Mouse (Mus musculus) frontal cortex, adult 2 months (tissue): ENCODE data around the gene AI413582. TPM values are rescaled to one million over a fixed set of nuclear protein-coding genes. Genes with fewer than 3 reads are reported as not detected.
A peak's percentile ranks its signal among the peaks of the same experiment; 100 is the strongest.

ENCODE experiments used
- DNase-seq, 2 experiments: peaks; one replicate each; pipeline ENCODE4 v3.0.0; 2022; ENCODE audit warnings: low spot score in 1 of 2; ENCODE audit errors: extremely low spot score in 1 of 2
- polyA plus RNA-seq: library from polyadenylated mRNA; depleted of rRNA; stranded (reverse); fragments of >200 nt; gene quantifications from 2 replicates; pipeline ENCODE4 v1.2.3, GENCODE M21; 2012; rRNA removed

Gene AI413582
- polyA plus RNA-seq = 83.9 and 84.2 TPM in 2 replicates

DNA sequence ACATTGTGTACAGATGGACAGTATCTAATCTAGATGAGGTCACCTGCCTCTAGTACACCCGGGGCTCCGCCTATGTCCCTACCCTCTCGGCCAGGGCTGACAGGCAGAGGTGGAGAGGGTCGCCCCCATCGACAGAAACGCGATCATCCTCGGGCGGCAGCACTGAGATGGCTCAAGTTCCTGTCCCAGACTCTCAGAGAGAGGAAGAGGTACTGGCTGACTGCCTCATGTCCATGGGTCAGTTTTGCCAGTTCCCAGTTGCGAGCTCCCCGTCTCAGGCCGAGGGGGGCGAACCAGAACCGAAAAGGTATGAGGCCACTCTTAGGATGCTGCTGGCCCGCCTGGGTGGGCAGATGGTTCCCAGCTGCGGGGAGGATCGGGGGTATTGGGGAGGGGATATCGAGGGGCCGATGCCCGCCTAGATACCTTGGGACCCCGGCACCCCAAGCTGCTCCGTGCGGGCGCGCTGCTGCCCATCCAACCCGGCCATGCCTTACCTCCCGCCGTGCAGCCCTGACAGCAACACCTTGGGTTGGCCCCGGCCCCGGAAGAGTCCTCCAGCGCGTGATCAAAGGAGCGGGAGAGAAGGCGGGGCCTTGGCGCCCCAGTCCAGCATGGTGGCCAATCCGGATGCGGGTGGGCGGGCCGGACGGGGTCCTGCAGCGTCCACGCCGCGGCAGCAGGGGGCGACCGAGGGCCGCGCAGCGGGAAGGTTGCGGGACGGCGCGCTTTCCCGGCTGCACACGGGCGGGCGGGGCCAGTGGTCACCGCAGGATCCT is at the start of gene AI413582:
TSS of gene AI413582 (minus strand) at position 594 of the 779 bp plus-strand sequence.
- DNase-seq = peak; percentile 84 to 97

DNA sequence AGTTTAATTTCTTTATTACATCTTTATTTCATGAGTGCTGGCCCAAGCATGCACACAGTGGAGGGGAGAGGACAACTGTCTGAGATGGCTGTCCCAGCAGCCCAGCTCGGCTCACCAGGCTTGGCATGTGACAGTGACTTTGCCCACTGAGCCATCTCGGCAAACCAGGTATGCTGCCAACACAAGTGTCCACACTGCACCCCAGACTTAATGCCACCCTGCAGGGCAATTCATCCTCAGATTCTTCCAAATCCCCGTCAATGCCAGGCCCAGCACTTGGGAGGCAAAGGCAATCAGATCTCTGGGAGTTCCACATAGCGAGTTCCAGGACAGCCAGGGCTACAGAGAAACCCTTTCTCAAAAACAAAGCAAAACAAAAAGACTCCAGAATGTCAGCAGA is 47.5 kb upstream of the AI413582 start:
- no peak for DNase-seq

DNA sequence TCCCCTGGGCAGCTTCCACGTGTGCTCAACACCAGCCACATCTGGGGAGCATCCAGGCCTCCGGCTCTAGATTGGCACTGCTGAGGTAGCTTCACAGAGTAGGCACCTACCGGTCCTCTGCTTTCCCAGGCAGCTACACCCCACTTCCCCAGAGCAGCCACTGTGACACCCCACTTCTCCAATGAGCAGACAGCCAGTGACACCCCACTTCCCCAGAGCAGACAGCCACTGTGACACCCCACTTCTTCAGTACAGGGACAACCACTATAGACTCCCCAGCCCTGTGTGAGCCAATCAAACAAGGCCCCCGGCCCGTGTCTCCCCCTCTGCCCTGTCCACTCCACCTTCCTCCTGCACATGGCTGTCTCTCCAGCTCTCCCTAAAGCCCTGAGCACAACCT is 46.4 kb upstream of the AI413582 start:
- DNase-seq = no peak

DNA sequence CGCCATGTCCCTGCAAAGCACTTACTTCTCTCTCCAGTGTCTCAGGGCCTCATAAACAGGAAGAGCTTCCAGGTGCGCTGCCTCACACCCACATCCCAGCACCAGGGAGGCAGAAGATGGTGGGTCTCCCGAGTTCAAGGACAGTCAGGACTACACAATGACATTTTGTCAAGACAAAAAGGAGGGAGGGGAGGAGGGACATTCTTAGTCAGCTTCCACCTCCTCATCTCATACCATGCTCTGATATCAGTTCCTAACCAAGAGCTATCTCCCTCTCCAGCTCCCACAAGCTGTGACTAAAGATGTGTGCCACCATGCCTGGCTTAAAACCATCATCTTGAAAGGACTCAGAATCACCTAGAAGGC is 45.9 kb upstream of the AI413582 start:
- DNase-seq = no peak

DNA sequence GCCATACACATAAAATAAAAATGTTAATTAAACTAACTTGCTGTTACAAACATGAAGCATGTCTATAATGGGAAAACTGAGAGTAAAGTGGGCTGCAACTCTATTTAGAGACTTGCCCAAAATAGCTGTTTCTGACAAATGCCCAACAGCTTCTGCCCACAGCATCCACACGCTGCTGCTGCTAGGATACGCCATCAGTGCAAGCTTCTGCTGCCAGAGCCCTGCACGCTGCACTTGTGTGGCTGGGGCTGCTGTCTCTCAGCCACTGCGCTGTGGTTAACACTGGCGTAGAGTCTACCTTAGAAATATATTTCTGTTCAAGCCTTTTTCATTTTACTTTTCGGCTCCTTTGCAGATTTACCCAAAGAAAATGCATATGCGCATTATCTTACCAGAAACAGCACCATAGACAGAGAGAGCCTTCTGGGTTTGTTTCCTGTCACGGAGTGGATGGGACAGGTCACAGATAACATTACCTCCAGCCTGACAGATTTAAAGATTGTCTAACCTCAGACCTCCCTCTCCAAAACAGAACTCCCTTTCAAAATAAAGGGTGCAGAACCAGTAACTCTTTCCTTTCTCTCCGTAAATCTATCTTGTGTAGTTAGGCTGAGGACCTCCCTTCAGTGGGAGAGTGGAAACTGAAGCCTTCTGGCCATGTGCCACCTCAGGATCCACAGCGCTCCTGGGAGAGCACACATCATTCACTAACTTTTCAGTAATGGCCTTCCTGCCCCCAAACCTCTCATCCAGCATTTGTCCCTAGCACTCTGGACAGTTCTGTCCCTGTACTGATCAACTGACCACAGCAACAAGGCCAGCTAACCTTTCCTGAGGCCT is 45.3 kb upstream of the AI413582 start:
- peak; percentile 81 to 83 for DNase-seq

DNA sequence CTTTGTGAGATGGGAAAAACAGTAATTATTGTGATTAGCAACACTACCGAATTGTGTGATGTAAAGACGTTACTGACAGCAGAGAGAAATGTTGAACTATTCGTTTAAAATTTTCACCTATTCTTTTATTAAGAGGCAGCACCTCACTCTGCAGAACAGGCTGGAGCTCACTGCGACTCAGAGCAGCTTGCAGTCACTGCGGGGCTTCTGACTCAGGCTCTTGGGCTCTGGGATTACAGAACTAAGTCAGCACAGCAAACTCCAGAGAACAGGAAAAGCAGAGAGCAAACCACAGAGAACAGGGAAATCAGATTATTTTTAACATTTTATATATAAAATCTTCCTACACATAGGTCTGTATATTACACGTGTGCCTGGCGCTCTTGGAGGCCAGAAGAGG is 44.0 kb upstream of the AI413582 start:
- DNase-seq = no peak

DNA sequence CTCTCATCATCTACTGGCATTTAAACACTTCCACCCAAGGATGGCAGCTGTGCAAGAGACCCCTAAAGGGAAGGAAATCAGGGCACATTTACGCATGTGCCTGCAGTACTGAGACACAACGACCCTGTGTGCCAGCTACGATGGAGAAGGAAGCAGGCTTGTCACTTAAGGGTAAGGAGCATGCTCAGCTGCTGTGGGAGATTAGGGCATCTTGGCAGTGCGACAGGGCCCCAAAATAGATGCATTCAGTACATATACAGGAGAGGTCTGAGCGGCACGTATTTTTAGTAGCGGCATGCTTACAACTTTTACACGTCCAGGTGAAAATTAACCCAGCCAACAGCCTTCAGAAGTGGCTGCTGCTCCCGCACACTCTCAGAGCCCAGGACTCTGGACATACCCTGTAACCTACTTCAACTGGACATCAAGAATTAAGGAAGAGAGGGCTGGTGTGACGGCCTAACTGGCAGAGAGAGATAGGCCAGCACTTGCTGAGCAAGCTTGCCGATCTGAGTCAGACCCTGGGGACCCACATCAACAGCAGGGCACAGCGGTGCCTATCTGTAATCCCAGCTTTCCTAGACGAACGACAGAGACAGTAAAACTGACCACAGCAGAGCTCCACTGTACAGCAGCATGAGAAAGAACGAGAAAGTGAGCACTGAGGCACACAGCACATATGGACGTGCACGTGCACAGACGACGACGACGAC is 38.1 kb upstream of the AI413582 start:
- DNase-seq = peak in 1 of 2 experiments; percentile 57

DNA sequence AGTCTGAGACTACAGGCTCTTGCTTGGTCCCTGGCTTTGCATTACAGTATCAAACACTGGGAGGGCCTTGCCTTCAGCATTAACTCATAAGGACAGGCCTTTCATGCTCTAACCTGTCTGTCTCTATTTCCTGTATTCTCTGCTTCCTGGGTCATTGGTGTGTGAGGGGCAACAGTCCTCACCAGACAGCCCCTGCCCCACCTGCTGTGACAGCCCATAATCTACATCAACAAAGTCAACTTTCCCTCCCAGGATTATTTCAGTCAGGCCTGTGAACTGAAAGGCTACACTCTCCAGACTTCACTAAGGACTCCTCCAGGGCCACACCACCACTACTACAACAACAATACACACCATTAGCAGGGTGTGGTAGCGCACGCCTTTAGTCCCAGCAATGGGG is 37.5 kb upstream of the AI413582 start:
- DNase-seq = no peak

DNA sequence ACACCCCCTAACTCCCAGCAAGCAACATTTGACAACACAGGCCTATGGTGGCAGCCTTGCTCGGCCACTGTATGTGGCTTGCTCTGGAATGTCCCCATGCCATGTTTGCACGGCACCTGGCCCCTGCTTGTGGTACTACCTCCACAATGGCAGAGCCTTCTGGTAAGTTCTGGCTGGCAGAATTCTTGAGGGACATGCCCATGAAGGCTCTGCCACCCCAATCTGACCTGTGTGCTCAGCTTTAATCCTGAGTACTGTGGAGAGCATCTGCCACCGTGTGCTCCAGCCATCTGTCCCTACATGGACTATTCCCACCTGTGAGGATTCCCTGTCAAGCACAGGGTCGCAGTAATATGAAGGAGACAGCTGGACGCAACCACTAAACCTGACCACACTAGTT is 35.3 kb upstream of the AI413582 start:
- DNase-seq = no peak

DNA sequence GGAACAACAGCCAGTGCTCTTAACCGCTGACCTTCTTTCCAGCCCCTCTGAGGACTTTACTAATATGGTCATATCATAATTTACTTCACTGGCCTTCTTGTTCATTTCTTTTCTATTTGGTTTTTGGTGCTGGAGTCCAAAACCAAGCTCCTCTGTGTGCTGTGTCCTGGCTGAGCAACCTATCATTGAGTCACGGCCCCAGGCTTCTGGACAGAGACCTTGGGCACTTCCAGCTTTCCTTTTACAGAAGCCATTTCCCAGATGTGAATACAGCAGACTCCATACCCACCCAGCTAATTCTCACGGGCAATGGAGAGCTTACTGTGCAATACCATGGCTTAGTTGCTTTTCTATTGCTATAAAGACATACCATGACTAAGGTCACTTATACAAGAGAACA is 34.7 kb upstream of the AI413582 start:
- DNase-seq = no peak

DNA sequence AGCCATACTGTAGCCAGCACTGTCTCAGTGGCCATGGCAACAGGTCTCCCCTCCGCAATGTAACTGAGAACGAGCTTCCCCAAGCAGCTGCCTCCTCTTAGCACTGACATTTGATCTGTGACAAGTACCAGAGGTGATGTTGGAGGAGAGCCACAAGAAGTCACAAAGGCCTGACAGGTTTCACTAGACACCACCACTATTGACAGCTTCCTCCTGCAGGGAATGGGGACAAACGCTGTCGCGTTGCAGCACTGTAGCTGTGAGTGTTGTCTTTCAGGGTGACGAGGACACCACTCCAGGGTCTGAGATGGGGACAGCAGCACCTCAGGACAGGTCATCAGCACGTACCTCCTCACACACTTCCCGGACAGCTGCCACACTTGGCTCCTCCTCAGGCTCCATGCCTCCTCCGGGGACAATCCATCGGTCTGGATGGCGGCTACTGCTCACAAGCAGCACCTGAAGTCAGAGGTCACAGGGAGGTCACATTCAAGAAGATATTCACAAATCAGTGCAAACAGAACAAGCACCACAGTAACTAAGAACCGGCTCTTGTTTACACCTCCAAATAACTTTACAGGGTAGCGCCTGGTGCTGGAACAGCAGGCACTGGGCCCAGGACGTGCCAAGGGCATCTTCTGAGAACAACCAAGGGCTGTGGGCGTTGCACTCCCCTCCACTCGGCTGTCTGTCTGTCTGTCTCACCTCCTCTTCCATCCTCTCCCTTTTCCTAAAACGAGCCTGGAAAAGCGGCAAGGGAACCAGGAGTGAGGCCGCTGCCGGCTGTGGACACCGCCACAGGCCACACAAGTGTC is 31.0 kb upstream of the AI413582 start:
- no peak for DNase-seq

DNA sequence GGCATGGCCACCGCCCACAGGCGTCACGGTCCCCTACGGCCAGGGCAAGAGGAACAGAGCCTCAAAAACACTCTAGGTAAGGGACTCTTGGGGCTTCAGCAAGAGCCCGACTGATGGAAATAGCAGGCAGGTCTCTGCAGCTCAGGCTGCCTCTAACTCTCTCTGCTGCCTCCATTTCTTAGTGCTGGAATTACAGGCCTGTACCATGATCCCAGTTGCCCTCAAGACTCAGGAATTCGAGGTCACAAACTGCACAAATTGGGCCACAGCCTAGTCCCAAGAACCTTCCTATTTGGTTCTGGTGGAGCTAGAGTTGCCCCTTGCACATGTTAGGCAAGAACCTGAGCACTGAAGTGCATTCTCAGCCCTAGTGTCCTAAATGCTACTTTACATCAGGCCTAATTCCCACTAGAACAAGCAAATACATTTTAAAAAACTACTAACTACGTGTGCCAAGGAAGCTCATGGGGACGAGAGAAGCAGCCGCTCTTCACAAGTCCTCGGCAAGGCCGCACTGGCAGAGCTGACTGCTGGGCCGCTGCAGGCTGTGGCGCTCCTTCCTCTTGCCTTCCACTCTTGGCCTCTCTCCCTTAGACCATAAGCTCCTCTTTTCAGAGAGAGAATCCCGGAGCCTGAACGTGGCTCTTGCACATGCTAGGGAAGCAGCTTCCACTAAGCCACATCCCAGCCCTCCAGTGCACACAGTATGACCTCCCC is 30.3 kb upstream of the AI413582 start:
- no peak for DNase-seq

DNA sequence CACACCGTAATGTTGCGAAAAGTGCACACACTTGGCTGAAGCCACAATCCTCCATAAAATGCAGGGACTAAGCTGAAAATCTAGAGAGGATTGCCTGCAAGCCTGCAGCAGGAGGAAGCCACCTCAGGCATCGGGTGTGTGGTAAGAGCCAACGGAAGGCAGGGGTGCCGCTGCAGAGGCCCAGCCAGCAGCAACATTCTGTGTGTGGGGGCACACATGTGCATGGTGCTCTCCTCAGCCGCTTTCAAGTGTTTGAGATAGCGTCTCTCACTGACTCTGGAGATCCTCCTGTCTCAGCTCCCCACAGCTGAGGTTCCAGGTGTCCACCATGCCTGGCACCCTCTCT is 27.0 kb upstream of the AI413582 start:
- no peak for DNase-seq

DNA sequence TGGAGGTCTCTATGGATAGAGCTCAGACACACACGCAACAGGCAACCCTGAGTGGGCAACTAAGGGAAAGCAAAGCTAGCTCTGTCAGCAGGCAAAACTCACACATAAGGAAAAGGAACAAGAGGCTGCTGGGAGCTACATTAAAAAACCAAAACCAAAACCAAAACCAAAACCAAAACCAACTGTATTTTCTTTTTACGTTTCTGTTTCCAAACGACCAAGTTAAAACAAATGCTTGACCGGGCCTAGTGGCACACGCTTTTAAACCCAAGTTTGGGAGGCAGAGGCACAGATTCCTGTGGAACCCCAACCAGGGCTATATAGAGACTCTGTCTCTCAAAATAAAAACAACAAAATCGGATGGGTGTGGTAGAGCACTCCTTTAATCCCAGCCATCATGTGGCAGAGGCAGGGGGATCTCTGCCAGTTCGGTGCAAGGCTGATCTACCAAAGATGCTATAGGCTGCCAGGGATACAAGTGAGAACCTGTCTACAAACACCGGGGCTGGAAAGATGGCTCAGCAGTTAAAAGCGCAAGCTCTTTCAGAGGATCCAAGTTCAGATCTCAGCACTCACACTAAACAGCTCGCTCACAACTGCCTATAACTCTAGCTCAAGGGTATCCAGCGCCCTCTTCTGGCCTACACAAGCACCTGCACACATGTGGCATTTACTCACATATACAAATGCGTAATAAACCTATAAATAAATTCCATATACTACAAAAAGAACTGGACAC is 26.4 kb upstream of the AI413582 start:
- DNase-seq = no peak

DNA sequence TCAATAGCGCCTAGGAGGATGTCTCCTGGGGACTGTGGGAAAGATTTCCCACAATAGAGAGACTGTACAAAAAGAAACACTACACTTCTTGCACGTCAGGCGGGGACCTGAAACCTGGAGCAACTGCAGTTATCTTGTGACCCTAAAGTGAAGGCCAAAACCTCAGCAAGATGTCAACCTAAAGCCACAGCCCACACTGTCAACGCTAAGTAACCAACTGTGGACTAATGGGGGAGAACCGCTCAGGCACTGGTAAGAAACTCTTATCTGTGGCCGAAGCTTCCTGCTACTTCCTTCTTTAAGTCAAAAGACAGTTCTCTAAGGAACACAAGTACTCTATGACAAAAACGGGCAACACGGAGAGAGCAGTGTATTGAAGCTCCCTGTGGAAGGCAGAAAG is 22.7 kb upstream of the AI413582 start:
- DNase-seq = no peak

DNA sequence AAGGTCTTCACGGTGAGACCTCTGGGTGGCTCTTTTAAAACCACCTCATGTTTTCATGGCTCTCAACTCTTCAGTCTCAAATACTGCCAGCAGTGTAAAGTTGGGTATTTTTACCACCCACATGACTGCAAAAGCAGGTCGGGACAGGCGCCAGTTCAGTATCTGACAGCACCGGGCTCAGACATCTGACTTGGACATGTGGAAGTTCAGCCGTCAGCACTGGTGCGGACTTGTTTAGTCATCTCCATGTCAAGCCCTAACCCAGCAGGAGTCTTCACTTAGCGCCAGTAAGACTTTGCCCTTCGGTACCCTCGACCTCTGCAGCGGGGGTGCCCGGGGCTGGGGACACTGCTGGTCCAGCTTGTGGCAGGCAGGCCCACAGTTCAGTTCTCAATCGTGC is 21.7 kb upstream of the AI413582 start:
- no peak for DNase-seq

DNA sequence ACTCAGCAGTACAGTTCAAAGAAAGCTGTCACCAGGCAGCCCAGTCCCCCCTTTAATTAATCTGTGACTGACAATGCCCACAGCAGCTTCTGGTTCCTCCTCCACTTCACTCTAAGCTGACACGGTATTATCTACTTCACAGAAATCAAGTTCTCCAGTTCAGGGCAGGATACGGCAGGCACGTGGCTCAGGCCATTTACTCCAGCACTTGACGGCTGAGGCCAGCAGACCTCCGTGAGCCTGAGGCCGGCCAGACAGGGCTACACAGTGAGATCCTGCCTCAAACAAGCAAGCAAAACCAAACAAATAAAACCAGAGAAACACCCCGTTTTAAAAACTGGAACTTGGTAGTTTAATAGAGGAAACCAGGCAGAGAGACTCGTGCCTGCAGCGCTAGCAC is 21.1 kb upstream of the AI413582 start:
- DNase-seq = no peak

DNA sequence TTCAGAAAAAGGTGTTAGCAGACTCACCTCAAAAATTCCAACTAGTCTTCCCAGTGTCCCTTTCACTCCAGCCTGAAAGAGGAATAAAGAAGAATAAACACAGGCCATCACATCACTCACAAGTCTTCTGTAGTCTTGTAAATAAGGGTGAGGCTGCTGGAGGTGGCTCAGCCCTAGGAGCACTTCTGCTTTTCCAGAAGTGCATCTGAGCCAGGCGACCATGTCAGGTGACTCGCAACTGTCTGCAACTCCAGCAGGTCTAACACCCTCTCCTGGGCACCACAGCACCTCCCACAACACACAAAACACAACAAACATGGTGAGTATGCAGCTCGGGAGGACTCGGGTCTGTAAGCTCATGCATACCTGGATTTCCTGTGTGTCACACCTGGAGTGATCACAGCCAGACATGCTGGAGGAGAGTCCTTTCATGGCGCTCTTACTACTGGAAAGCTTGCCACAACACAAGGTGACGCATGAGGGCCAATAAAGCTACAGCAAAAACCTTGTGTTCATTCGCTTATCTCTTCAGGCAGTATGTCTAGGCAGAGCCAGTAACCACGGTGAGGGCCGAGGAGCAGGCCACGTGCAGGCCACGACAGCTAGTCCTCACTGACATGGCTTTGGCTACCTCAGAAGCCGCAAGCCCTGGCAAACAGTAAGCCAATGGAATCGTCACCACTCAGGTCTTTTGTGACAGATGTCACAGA is 17.8 kb upstream of the AI413582 start:
- DNase-seq = no peak
